Mouse (Mus musculus) intestine, postnatal 0 days (tissue): ENCODE results near the gene Chml. TPM values are rescaled to one million over a fixed set of nuclear protein-coding genes. Genes with fewer than 3 reads are reported as not detected.

Experiments
- ATAC-seq: fragments of 200-750 bp; cut with Nextera tagmentation; 2 replicates; pipeline ENCODE4 v1.8.0; 2017; ENCODE audit warnings: mild to moderate bottlenecking, moderate TSS enrichment, moderate library complexity
- H3K27ac ChIP-seq: fragments of 300-500 bp; sonication (generic); 2 replicates; pipeline ENCODE4 v1.5.1; 2014; ENCODE audit warnings: mild to moderate bottlenecking, low read depth, low read length, moderate library complexity
- H3K27me3 ChIP-seq: fragments of 300-500 bp; sonication (generic); replicated peaks from 2 replicates; pipeline ENCODE4 v1.6.1; 2014; ENCODE audit warnings: low read length, mixed read lengths; ENCODE audit not compliant: control insufficient read depth, insufficient read depth
- H3K36me3 ChIP-seq: fragments of 300-500 bp; sonication (generic); 2 replicates; pipeline ENCODE4 v1.6.1; 2014; ENCODE audit warnings: mild to moderate bottlenecking, moderate library complexity; ENCODE audit not compliant: control insufficient read depth, insufficient read depth
- H3K4me1 ChIP-seq: fragments of 300-500 bp; sonication (generic); replicated peaks from 2 replicates; pipeline ENCODE4 v1.6.1; 2014; ENCODE audit warnings: antibody characterized with exemption, low read length, mixed read lengths; ENCODE audit not compliant: control insufficient read depth, insufficient read depth
- H3K4me2 ChIP-seq: fragments of 300-500 bp; sonication (generic); replicated peaks from 2 replicates; pipeline ENCODE4 v1.6.1; 2014; ENCODE audit warnings: low read depth, mild to moderate bottlenecking, moderate library complexity
- H3K4me3 ChIP-seq: fragments of 300-500 bp; sonication (generic); 2 replicates; pipeline ENCODE4 v1.5.1; 2014; ENCODE audit warnings: low read depth, low read length
- H3K9ac ChIP-seq: fragments of 300-500 bp; sonication (generic); 2 replicates; pipeline ENCODE4 v1.6.1; 2014; ENCODE audit warnings: mild to moderate bottlenecking, low read depth, low read length
- H3K9me3 ChIP-seq: fragments of 300-500 bp; sonication (generic); 2 replicates; pipeline ENCODE4 v1.6.1; 2016; ENCODE audit warnings: mixed run types; ENCODE audit not compliant: control insufficient read depth
- CTCF ChIP-seq: sonication (generic); IDR thresholded peaks from 2 replicates; pipeline ENCODE4 v1.5.1; 2016; ENCODE audit warnings: low read depth, mild to moderate bottlenecking, control low read depth, antibody characterized with exemption, moderate library complexity
- WGBS: fragments of 180-500 bp; shearing (Covaris S2); extraction: QIAGEN DNeasy Blood & Tissue Kit; methylation state at CpG from one replicate; pipeline ENCODE4 v1.1.7; 2014; 5-methylcytosine and 5-hydroxymethylcytosine counted together
- polyA plus RNA-seq: library from polyadenylated mRNA; unstranded; fragments of >200 nt; fragmentation: Nextera tagmentation; extraction: Ambion mirVana; gene quantifications from 2 replicates; pipeline ENCODE4 v1.2.1, GENCODE M21; 2015

Chml gene
- 1.6 TPM in 2 replicates for polyA plus RNA-seq

DNA sequence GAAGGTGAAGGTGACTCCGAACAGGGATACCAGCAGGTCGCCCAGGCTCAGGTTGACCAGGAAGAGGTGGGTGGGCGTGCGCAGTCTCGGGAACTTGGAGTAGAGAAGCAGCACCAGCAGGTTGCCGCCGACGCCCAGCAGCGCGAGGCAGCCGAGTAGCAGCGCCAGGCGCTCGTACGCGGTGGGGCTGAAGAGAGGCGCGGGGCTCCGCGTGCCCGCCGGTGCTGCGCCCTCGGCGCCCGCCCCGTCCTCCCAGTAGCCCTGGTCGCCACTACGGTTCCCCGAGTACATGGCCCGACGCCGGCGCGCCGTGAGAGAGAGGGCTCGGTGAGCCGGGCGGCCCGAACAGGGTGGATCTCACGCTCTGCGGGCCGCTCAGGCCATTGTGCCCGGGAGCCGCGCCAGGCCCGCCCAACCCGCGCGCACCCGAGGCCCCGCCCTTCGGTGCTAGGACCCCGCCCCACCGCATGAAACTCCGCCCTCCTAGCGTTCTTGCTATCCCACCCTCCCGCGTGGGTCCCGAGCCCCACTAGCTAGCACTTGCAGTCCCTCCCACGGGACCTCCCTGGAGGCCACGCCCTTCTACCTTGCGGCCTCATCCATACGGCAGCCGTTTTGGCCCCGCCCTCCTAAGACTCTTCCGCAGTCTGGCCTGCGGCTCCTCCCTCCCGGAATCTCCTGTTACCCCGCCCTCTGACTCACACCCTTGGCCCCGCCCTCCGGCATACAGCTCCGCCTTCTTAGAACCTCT lies at the start of gene Chml, which contains the start of gene Opn3:
TSS of gene Chml (minus strand) at position 656 of the 751 bp plus-strand sequence.
TSS of gene Opn3 (minus strand) at position 531 of the 751 bp plus-strand sequence.
- TF ChIP-seq CTCF = no peak
- WGBS = under 1% methylated on average over 63 of the region's 73 CpGs
- Histone ChIP-seq H3K4me1 (no peaks in the 10 kb centered on the region), H3K4me3 (peak within 1 kb of the TSS; percentile 79), H3K9me3 (no peaks in the 10 kb centered on the region), H3K4me2 (peak within 1 kb of the TSS; percentile 84), H3K36me3 (peaks cover 8% of the 10 kb centered on the region), H3K27me3 (no peaks in the 10 kb centered on the region), H3K9ac (peak within 1 kb of the TSS; percentile 83), H3K27ac (peak within 1 kb of the TSS; percentile 66)
- ATAC-seq = peak; percentile 99

DNA sequence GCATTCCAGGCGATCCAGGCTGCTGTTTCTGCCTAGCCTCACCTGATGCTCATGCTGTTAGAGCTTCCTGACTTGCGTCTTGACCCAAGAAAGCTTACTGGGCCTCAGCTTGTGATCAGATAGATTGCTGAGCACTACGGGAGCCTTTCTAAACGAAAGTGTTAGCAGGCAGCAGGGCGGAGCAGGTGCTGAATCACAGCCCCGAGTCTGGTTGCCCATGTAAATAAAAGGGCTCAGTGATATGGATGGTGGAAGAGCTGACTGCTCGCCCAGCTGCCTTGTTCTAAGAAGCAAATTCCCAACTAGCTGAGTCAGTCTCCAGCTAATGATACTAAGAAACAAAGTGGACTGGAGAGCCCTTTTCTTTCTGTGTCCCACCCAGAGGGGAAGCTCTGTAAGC lies 33.1 kb upstream of the Chml start:
- Histone ChIP-seq H3K4me1 (no peaks in the 10 kb centered on the region), H3K27me3 (no peaks in the 10 kb centered on the region), H3K9me3 (no peaks in the 10 kb centered on the region), H3K36me3 (no peaks in the 10 kb centered on the region), H3K27ac (no peak overlapping the region), H3K4me3 (no peak overlapping the region), H3K4me2 (no peak overlapping the region), H3K9ac (no peak overlapping the region)
- no peak for ATAC-seq
- WGBS = 18% methylated on average over 7 of the region's 7 CpGs
- TF ChIP-seq CTCF = no peak

DNA sequence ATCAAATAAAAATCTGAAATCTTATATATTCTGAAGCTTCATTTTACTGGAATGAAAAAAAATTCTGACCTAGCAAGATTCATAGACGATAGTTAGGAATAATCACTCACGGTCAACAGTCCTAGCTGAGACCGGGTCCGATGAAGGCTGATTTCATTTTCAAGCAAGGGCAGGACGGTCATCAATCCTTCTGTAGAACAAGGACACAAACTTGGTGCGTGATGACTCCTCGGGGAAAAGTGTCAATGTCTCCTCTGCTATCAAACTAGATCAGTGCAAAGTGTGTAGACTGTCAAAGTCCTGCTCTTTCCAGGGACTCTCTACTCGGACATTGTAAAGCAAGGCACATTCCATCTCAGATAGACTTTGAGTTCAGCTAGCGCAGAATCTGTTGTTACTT lies 24.1 kb upstream of the Chml start:
- ATAC-seq = no peak
- Histone ChIP-seq H3K36me3 (no peaks in the 10 kb centered on the region), H3K4me3 (no peak overlapping the region), H3K27ac (no peak overlapping the region), H3K9me3 (no peaks in the 10 kb centered on the region), H3K4me2 (no peak overlapping the region), H3K4me1 (no peaks in the 10 kb centered on the region), H3K27me3 (no peaks in the 10 kb centered on the region), H3K9ac (no peak overlapping the region)
- no peak for TF ChIP-seq CTCF
- WGBS = 84% methylated on average over 9 of the region's 9 CpGs

GRCm38 (mm10) chr1:175712338-175712909 lies 19.7 kb upstream of the Chml start:
- WGBS = 78% methylated on average over 11 of the region's 11 CpGs
- no peak overlapping the region for H3K4me2 ChIP-seq
- H3K27ac ChIP-seq = no peak overlapping the region
- no peaks in the 10 kb centered on the region for H3K36me3 ChIP-seq
- no peaks in the 10 kb centered on the region for H3K9me3 ChIP-seq
- no peaks in the 10 kb centered on the region for H3K4me1 ChIP-seq
- H3K4me3 ChIP-seq = no peak overlapping the region
- H3K27me3 ChIP-seq = no peaks in the 10 kb centered on the region
- no peak for TF ChIP-seq CTCF
- ATAC-seq = no peak
- H3K9ac ChIP-seq = no peak overlapping the region

GRCm38 (mm10) chr1:175708013-175708412 lies 15.3 kb upstream of the Chml start:
- no peaks in the 10 kb centered on the region for H3K36me3 ChIP-seq
- H3K4me3 ChIP-seq = no peak overlapping the region
- H3K9me3 ChIP-seq = no peaks in the 10 kb centered on the region
- no peak for TF ChIP-seq CTCF
- no peaks in the 10 kb centered on the region for H3K27me3 ChIP-seq
- H3K9ac ChIP-seq = no peak overlapping the region
- H3K27ac ChIP-seq = no peak overlapping the region
- 0 out of 2 replicates have a peak, but pooled peaks cover 2% of the 10 kb centered on the region for H3K4me1 ChIP-seq
- ATAC-seq = no peak
- no peak overlapping the region for H3K4me2 ChIP-seq

DNA sequence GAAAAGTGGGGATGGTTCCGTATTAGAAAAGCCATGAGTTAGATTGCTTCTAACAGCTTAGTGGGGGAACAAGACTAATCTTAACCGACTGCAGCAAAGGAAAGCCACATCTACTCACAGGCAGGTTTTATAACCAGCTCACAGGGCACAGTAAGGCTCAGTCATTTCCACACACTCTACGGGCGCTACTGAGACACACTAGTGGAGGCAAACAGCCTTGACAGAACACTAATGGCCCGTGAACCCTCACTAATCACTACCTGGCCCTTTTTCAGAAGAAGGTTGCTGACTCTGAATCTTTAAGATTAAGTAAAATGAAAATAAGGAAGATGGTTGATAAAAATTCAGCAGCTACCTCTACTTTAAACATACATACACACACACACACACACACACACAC lies 14.9 kb upstream of the Chml start:
- Histone ChIP-seq H3K4me3 (no peak overlapping the region), H3K4me1 (0 out of 2 replicates have a peak, but pooled peaks cover 2% of the 10 kb centered on the region), H3K4me2 (no peak overlapping the region), H3K9me3 (no peaks in the 10 kb centered on the region), H3K27me3 (no peaks in the 10 kb centered on the region), H3K27ac (no peak overlapping the region), H3K9ac (no peak overlapping the region), H3K36me3 (no peaks in the 10 kb centered on the region)
- no peak for TF ChIP-seq CTCF
- no peak for ATAC-seq
- WGBS = 57% methylated on average over 5 of the region's 5 CpGs
